Mouse (Mus musculus) forebrain, embryonic 15.5 days (tissue): ENCODE results near the gene Il11ra1. TPM values are rescaled to one million over a fixed set of nuclear protein-coding genes. Genes with fewer than 3 reads are reported as not detected.
A peak's percentile ranks its signal among the peaks of the same experiment; 100 is the strongest.

Source experiments
- ATAC-seq: fragments of 200-750 bp; cut with Nextera tagmentation; replicated peaks from 2 replicates; pipeline ENCODE4 v1.8.0; 2017; ENCODE audit warnings: mild to moderate bottlenecking, moderate TSS enrichment, moderate library complexity
- H3K27ac ChIP-seq: fragments of 300-500 bp; sonication (generic); replicated peaks from 2 replicates; pipeline ENCODE4 v1.5.1; 2015; ENCODE audit warnings: mild to moderate bottlenecking, inconsistent platforms
- H3K27me3 ChIP-seq: fragments of 300-500 bp; sonication (generic); 2 replicates; pipeline ENCODE4 v1.6.1; 2015; ENCODE audit warnings: inconsistent platforms
- H3K36me3 ChIP-seq: fragments of 300-500 bp; sonication (generic); 2 replicates; pipeline ENCODE4 v1.6.1; 2015; ENCODE audit warnings: mild to moderate bottlenecking, inconsistent platforms
- H3K4me1 ChIP-seq: fragments of 300-500 bp; sonication (generic); 2 replicates; pipeline ENCODE4 v1.6.1; 2015; ENCODE audit warnings: inconsistent platforms
- H3K4me2 ChIP-seq: fragments of 300-500 bp; sonication (generic); replicated peaks from 2 replicates; pipeline ENCODE4 v1.6.1; 2015; ENCODE audit warnings: mild to moderate bottlenecking, inconsistent platforms
- H3K4me3 ChIP-seq: fragments of 300-500 bp; sonication (generic); 2 replicates; pipeline ENCODE4 v1.5.1; 2015; ENCODE audit warnings: mild to moderate bottlenecking, inconsistent platforms
- H3K9ac ChIP-seq: fragments of 300-500 bp; sonication (generic); replicated peaks from 2 replicates; pipeline ENCODE4 v1.6.1; 2015; ENCODE audit warnings: mild to moderate bottlenecking, inconsistent platforms
- H3K9me3 ChIP-seq: fragments of 300-500 bp; sonication (generic); 2 replicates; pipeline ENCODE4 v1.6.1; 2016; ENCODE audit warnings: inconsistent platforms
- WGBS: fragments of 180-500 bp; shearing (Covaris S2); methylation state at CpG from one replicate; pipeline ENCODE4 v1.1.7; 2015; ENCODE audit warnings: mixed read lengths; 5-methylcytosine and 5-hydroxymethylcytosine counted together
- polyA plus RNA-seq: library from polyadenylated mRNA; unstranded; fragments of >200 nt; fragmentation: Nextera tagmentation; extraction: Ambion mirVana; gene quantifications from 2 replicates; pipeline ENCODE4 v1.2.1, GENCODE M21; 2015

Il11ra1 gene
- polyA plus RNA-seq, 1 experiment from 2014 or later, result 26.4 TPM

DNA sequence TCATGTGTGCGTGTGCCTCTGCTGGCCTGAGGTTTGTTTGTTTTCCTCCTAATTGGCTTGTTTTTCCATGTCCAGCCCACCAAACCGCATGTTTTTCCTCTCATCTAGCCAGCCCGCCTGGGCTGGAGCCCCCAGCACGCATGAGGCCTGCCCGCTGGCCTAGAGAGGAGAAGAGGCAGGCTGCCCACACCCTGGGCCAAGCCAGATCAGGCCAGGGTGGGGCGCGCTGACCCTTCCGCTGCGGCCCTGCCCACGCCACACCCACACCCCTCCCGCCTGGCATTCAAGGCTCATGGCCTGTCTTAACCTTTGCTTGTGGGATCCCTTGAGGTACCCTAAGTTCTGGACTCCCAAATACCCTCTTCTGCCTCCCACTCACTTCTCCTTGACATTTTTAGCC, 33.1 kb upstream of the Il11ra1 start:
- H3K9me3 ChIP-seq, result no peaks in the 10 kb centered on the region
- no peaks in the 10 kb centered on the region for H3K27me3 ChIP-seq
- no peak for ATAC-seq
- no peak overlapping the region for H3K4me3 ChIP-seq
- WGBS, result 76% methylated on average over 11 of the region's 11 CpGs
- peaks cover 22% of the 10 kb centered on the region for H3K4me1 ChIP-seq
- H3K27ac ChIP-seq, result no peak overlapping the region
- H3K4me2 ChIP-seq, result no peak overlapping the region
- H3K9ac ChIP-seq, result no peak overlapping the region
- H3K36me3 ChIP-seq, result peaks cover 9% of the 10 kb centered on the region; the same call in 1 of the 2 replicates

DNA sequence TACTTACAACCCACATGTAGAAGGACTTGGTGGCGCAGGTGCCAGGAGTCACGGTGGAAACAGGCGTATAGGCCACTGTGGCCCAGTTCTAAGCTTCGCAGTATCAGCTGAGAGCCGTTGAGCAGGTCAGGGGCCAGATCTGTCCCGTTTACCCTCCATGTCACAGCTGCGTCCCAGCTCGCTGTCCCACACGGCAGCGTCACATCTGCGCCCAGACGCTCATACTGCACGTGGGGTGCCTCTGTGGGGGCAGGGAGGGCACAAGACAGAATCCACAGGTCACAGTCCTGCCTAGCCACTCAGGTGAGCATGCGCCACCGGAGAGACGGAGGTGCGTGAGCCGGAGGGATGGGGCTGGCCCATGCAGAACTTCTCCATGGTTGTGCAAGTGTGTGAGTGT, 29.0 kb upstream of the Il11ra1 start:
- WGBS, result 79% methylated on average over 18 of the region's 18 CpGs
- Histone ChIP-seq H3K4me3 (no peak overlapping the region), H3K36me3 (peaks cover 9% of the 10 kb centered on the region; the same call in 1 of the 2 replicates), H3K9me3 (no peaks in the 10 kb centered on the region), H3K4me2 (no peak overlapping the region), H3K4me1 (peaks cover 37% of the 10 kb centered on the region), H3K27ac (no peak overlapping the region), H3K27me3 (no peaks in the 10 kb centered on the region), H3K9ac (no peak overlapping the region)
- ATAC-seq, result no peak

DNA sequence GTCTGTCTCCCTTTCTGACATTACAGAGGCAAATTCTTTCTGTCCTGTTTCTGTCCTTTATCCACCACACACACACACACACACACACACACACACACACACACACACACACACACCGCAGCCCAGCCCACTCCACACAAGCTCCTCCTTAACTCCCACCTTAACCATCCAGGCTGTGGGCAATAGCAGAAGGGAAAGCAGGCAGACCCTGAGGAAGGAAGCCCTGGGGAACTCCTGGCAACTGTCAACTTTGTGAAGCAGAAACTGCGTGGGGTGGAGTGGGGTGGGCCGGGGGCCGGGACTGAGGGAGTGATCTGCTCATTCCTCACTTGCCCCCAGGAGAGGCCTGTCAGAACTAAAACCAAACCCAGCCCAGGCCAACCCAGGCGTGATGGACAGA, 28.3 kb upstream of the Il11ra1 start:
- H3K9me3 ChIP-seq, result no peaks in the 10 kb centered on the region
- ATAC-seq, result peak; percentile 21; the same call in 1 of the 2 replicates
- H3K9ac ChIP-seq, result no peak overlapping the region; the same call in 1 of the 2 replicates
- no peak overlapping the region for H3K4me3 ChIP-seq
- 7% methylated on average over 5 of the region's 5 CpGs for WGBS
- H3K36me3 ChIP-seq, result peaks cover 9% of the 10 kb centered on the region; the same call in 1 of the 2 replicates
- H3K27ac ChIP-seq, result peak overlapping the region; percentile 51; the same call in 1 of the 2 replicates
- peaks cover 43% of the 10 kb centered on the region for H3K4me1 ChIP-seq
- peak overlapping the region; percentile 8; the same call in 1 of the 2 replicates for H3K4me2 ChIP-seq
- no peaks in the 10 kb centered on the region for H3K27me3 ChIP-seq

DNA sequence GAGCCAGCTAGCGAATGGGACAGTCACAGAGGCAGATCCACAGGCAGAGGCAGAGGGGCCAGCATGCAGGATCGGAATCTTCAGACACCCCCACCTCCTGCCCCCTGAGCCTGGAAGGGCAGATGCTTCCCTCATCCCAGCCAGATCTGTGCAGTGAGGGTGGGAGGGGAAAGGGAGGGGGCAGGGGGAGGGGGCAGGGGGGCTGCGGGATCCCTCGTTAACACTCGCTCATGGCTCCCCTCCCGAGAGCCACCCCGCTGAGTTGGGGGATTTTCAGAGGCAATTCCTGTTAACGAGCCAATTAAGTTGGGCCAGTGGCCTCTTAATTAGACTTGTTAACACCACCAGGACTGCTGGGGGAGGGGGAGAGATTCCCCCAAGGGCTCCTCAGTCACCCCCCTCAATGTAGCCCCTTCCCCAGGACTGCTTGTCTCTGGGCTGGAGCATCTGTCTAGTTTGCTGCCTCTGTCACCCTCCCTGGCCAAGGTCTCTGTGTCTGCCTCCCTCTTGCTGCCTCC, 27.8 kb upstream of the Il11ra1 start:
- H3K9ac ChIP-seq, result no peak overlapping the region; the same call in 1 of the 2 replicates
- no peaks in the 10 kb centered on the region for H3K9me3 ChIP-seq
- ATAC-seq, result peak; percentile 56
- 5% methylated on average over 8 of the region's 8 CpGs for WGBS
- H3K4me1 ChIP-seq, result peaks cover 48% of the 10 kb centered on the region
- H3K4me3 ChIP-seq, result no peak overlapping the region
- H3K36me3 ChIP-seq, result peaks cover 9% of the 10 kb centered on the region; the same call in 1 of the 2 replicates
- H3K27me3 ChIP-seq, result no peaks in the 10 kb centered on the region
- H3K27ac ChIP-seq, result peak overlapping the region; percentile 71
- peak overlapping the region; percentile 8; the same call in 1 of the 2 replicates for H3K4me2 ChIP-seq

DNA sequence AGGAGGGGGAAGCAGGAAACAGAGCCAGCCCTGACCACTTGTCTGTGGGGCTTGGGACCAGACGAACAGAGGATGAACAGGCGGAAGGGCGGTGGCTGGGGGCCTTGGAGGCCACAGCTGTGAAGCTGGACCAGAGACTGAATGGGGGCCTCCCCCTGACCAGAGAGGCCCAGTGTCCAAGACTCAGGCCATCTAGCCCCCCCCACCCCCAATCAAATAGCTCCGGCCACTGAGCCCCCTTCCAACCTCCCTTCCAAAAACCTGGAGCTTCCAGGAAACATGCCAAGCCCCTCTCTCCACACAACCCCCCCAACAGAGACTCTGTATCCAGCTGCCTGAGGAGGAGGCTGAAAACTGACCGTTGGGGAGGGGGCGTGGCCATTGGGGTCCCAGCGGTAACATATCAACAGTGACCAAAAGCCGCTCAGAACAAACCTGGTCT, 27.2 kb upstream of the Il11ra1 start:
- Histone ChIP-seq H3K9ac (no peak overlapping the region; the same call in 1 of the 2 replicates), H3K9me3 (no peaks in the 10 kb centered on the region), H3K4me1 (peaks cover 54% of the 10 kb centered on the region), H3K27me3 (no peaks in the 10 kb centered on the region), H3K4me3 (no peak overlapping the region), H3K27ac (peak overlapping the region; percentile 71), H3K36me3 (peaks cover 9% of the 10 kb centered on the region; the same call in 1 of the 2 replicates), H3K4me2 (peak overlapping the region; percentile 8; the same call in 1 of the 2 replicates)
- ATAC-seq, result no peak
- WGBS, result 11% methylated on average over 8 of the region's 8 CpGs

DNA sequence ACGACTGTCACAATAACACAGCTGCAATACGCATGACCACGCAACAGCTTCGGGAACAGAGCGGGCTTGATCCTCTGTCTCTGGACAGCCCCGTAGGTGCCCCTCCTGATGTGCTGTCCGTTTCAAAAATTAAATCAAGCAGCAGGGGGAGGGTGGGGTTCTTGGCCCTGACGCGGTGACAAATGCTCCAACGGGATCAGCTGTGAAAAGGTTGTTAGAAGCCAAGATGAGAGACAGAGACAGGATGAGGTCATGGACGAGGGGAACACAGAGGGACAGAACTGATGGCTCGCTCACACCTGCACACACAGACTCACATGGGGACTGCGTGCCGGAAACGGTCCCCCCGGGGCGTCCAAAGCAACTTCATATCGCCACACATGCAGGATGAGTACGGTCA, 26.6 kb upstream of the Il11ra1 start:
- WGBS, result 29% methylated on average over 19 of the region's 19 CpGs

DNA sequence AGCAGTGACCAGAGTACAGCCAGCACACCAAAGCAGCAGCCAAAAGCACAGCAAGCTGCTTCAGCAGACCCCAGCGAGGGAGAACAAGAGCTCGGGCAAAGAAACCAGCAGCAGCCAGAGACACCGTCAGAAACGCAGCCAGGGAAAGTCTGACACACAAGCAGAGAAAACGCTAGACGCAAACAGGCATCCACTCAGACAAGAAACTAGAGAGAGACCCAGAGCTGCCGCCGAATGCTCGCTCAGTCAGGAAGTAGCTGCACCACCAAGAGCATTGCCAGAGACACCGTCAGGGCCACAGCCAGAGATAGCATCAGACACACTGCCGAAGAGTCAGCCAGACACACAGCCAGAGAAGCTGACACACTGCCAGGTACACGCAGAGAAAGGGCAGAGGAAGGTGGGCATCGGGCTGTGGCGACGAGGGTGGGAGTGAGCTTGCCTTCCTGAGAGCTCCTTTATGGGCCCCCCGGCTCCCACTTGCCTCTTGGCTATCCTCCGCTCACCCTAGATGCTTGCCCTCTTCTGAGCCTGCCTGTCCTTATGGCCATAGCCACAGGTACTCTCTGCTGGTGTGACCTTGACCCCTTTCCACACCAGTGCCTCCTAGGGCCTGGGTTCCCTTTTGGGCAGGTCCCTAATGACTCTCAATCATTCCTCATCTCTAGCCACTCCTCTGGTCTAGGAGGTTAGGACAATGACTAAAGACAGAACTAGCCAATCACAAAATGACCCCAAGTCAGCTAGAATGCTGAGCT, 23.4 kb upstream of the Il11ra1 start:
- Histone ChIP-seq H3K4me1 (peaks cover 84% of the 10 kb centered on the region), H3K27ac (peak overlapping the region; percentile 58), H3K4me3 (no peak overlapping the region), H3K27me3 (no peaks in the 10 kb centered on the region), H3K9me3 (no peaks in the 10 kb centered on the region), H3K36me3 (no peaks in the 10 kb centered on the region), H3K9ac (0 out of 2 replicates have a peak overlapping the region, but pooled peaks have one; percentile 22), H3K4me2 (no peak overlapping the region; the same call in 1 of the 2 replicates)
- WGBS, result 39% methylated on average over 17 of the region's 17 CpGs
- ATAC-seq, result no peak

More for the DNA sequence above, 26.6 kb upstream of the Il11ra1 start:
- Histone ChIP-seq H3K4me2 (no peak overlapping the region), H3K36me3 (peaks cover 9% of the 10 kb centered on the region; the same call in 1 of the 2 replicates), H3K9me3 (no peaks in the 10 kb centered on the region), H3K4me3 (no peak overlapping the region), H3K27ac (0 out of 2 replicates have a peak overlapping the region, but pooled peaks have one; percentile 71), H3K4me1 (peaks cover 60% of the 10 kb centered on the region), H3K9ac (no peak overlapping the region), H3K27me3 (no peaks in the 10 kb centered on the region)
- no peak for ATAC-seq

DNA sequence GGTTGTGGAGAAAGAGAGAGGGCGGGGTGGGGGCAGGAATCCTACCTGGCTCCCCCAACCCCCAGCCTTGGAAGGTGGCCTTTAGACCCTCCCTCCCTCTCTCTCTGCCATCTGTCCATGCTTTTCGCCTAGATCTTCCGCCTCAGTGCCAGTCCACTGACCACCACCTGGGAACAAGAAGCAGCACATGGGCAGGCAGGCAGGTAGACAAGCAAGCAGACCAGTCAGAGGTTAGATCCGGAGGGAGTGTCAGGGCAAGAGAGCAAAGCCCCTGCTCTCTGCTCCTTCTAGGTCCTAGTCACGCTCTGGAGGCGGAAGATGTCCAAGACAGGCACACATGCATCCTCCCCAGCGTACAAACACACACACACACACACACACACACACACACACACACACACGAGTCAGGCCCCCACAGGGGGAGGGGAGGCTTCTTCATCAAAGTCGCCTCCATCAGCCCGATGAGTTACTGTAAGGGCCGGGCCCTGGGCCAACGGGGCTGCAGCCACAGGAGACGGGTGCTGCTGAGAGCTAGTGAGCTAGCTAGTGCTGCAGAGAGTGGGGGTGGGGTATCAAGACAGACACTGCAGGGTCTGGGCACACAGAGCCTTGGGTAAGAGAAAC, 22.7 kb upstream of the Il11ra1 start:
- WGBS, result 27% methylated on average over 12 of the region's 13 CpGs

DNA sequence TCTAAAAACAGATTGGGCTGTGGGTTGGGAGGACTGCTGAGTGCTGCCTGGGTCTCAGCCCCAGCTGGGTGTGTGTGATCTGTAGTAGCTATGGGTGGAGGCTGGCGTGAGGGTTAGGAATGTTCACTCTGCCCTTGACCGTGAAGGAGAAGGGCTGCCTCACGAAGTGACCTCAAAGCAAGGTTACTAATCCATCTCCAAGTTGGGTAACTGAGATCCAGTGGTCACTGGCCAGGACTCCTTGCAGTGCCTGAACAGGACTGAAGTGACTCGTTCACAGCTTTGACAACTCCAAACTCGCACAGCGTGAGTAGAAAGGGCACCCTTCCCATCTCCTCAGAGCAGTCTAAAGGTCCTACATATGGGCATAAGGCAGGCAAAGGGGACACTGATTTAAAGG, 20.9 kb upstream of the Il11ra1 start:
- H3K9ac ChIP-seq, result no peak overlapping the region
- ATAC-seq, result no peak
- WGBS, result 69% methylated on average over 6 of the region's 6 CpGs
- H3K4me3 ChIP-seq, result no peak overlapping the region
- H3K4me1 ChIP-seq, result peaks cover 79% of the 10 kb centered on the region
- H3K27me3 ChIP-seq, result no peaks in the 10 kb centered on the region
- no peaks in the 10 kb centered on the region for H3K9me3 ChIP-seq
- H3K27ac ChIP-seq, result 0 out of 2 replicates have a peak overlapping the region, but pooled peaks have one; percentile 8
- no peak overlapping the region for H3K4me2 ChIP-seq
- H3K36me3 ChIP-seq, result no peaks in the 10 kb centered on the region

More for the DNA sequence above, 22.7 kb upstream of the Il11ra1 start:
- Histone ChIP-seq H3K4me2 (no peak overlapping the region), H3K4me1 (peaks cover 82% of the 10 kb centered on the region), H3K4me3 (no peak overlapping the region), H3K9me3 (no peaks in the 10 kb centered on the region), H3K27me3 (no peaks in the 10 kb centered on the region), H3K36me3 (no peaks in the 10 kb centered on the region), H3K27ac (peak overlapping the region; percentile 58), H3K9ac (no peak overlapping the region)
- ATAC-seq, result peak; percentile 41; the same call in 1 of the 2 replicates

DNA sequence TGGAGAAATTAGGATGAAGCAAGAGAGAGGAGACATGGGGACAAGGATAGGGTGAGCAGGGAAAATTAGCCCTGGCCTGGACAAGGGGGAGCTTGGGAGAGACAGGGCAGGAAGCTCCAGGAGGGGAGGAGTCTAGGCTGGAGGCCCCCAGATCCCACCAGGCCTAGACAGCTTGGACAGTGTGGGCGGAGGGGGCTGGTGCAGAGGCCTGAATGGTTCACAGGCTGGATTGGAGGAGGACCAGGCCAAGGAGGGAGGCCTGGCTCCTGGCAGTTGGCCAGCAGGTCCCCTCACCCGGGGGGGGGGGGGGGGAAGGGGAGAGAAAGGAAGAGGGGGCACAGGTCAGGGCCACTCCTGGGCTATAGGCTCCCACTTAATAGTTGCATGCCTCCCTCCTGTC, 20.5 kb upstream of the Il11ra1 start:
- 17% methylated on average over 2 of the region's 2 CpGs for WGBS
- Histone ChIP-seq H3K9me3 (no peaks in the 10 kb centered on the region), H3K4me3 (no peak overlapping the region), H3K4me1 (peaks cover 82% of the 10 kb centered on the region), H3K36me3 (no peaks in the 10 kb centered on the region), H3K27me3 (no peaks in the 10 kb centered on the region), H3K9ac (no peak overlapping the region), H3K27ac (0 out of 2 replicates have a peak overlapping the region, but pooled peaks have one; percentile 8), H3K4me2 (no peak overlapping the region)
- no peak for ATAC-seq

DNA sequence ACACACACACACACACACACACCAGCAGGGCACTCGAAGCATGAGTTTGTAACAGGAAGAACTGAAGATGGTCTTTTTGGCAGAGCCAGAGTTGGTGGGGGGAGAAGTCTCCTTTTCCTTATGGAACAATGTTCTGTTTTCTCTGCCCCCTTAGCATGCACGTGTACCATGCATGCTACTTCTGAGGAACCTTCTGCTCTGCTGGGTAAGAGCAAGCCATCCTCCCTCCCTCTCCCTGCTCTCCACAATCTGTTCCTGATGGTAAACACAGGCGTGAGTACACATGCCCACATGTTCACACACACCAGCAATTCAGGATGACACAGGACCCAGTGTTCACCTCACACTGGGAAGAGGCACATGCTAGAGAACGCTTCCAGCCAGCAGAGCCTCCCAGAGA, 18.6 kb upstream of the Il11ra1 start:
- Histone ChIP-seq H3K27me3 (no peaks in the 10 kb centered on the region), H3K4me2 (no peak overlapping the region), H3K4me3 (no peak overlapping the region), H3K9ac (no peak overlapping the region), H3K27ac (peak overlapping the region; percentile 46), H3K4me1 (peaks cover 73% of the 10 kb centered on the region), H3K36me3 (no peaks in the 10 kb centered on the region), H3K9me3 (no peaks in the 10 kb centered on the region)
- WGBS, result 31% methylated on average over 4 of the region's 4 CpGs
- ATAC-seq, result no peak

DNA sequence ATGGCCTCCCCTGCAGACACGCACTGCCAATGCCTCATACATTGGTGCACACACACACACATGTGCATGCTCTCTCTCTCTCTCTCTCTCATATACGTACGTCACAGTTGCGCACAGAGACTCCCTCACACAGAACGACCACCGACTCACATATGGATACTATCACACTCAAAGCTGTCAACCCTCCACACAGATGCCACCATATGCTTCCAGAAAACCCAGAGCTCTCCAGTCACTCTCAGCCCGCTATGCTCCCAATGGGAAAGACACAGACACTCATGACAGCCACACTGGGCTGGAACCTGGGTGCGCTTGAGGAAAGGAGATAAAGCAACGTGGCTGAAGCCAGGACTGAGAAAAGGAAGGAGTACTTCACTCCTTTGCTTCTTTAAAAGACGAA, 17.8 kb upstream of the Il11ra1 start:
- Histone ChIP-seq H3K27me3 (no peaks in the 10 kb centered on the region), H3K4me1 (peaks cover 68% of the 10 kb centered on the region), H3K36me3 (no peaks in the 10 kb centered on the region), H3K9me3 (no peaks in the 10 kb centered on the region), H3K27ac (peak overlapping the region; percentile 75), H3K4me2 (no peak overlapping the region), H3K4me3 (no peak overlapping the region), H3K9ac (no peak overlapping the region)
- 50% methylated on average over 10 of the region's 10 CpGs for WGBS
- peak; percentile 37 for ATAC-seq
